Mouse (Mus musculus) MEL (cell line): Measurements from ENCODE around the gene Gm12355. TPM values are rescaled to one million over a fixed set of nuclear protein-coding genes. Genes with fewer than 3 reads are reported as not detected.
A peak's percentile ranks its signal among the peaks of the same experiment; 100 is the strongest.

Experiments
- DNase-seq: peaks from one replicate; pipeline ENCODE4 v3.0.0; 2011; ENCODE audit warnings: low read depth, low spot score
- H3K27ac ChIP-seq: 2 replicates; pipeline ENCODE4 v1.5.1; 2012; ENCODE audit warnings: low read depth, mild to moderate bottlenecking, control low read depth, low read length, moderate library complexity; ENCODE audit not compliant: control insufficient read depth
- H3K27me3 ChIP-seq, 2 experiments: fragments of 150-350 bp in 1 of 2; sonication (generic) in 1 of 2; 2 replicates each; pipeline ENCODE4 v1.6.1; 2012; ENCODE audit warnings: low read length in 2 of 2, mild to moderate bottlenecking in 2 of 2, improper control_type of control experiment in 1 of 2, moderate library complexity in 1 of 2; ENCODE audit not compliant: insufficient read depth in 2 of 2, control insufficient read depth in 1 of 2
- H3K36me3 ChIP-seq, 2 experiments: 2 replicates each; pipeline ENCODE4 v1.6.1; 2012 to 2014; ENCODE audit warnings: low read length in 2 of 2, improper control_type of control experiment in 1 of 2, inconsistent platforms in 1 of 2, mild to moderate bottlenecking in 1 of 2; ENCODE audit not compliant: insufficient read depth in 2 of 2, control insufficient read depth in 1 of 2
- H3K4me1 ChIP-seq, 2 experiments: fragments of 150-350 bp in 1 of 2; sonication (generic) in 1 of 2; 2 replicates each; pipeline ENCODE4 v1.6.1; 2012; ENCODE audit warnings: low read length in 2 of 2, improper control_type of control experiment in 1 of 2, mild to moderate bottlenecking in 1 of 2; ENCODE audit not compliant: insufficient read depth in 2 of 2, control insufficient read depth in 1 of 2
- H3K4me3 ChIP-seq, 2 experiments: fragments of 150-350 bp in 1 of 2; sonication (generic) in 1 of 2; 2 replicates each; pipeline ENCODE4 v1.5.1; 2012; ENCODE audit warnings: low read depth in 2 of 2, low read length in 2 of 2, mild to moderate bottlenecking in 2 of 2, moderate library complexity in 2 of 2, control low read depth in 1 of 2, improper control_type of control experiment in 1 of 2; ENCODE audit not compliant: control insufficient read depth in 1 of 2, insufficient read depth in 1 of 2
- H3K79me2 ChIP-seq: 2 replicates; pipeline ENCODE4 v1.6.1; 2012; ENCODE audit warnings: mild to moderate bottlenecking, low read length, moderate library complexity; ENCODE audit not compliant: control insufficient read depth, poor library complexity, insufficient read depth
- H3K9ac ChIP-seq: 2 replicates; pipeline ENCODE4 v1.6.1; 2012; ENCODE audit warnings: low read depth, mild to moderate bottlenecking, control low read depth, low read length, moderate library complexity; ENCODE audit not compliant: control insufficient read depth, poor library complexity, severe bottlenecking
- H3K9me3 ChIP-seq: fragments of 150-350 bp; sonication (generic); replicated peaks from 2 replicates; pipeline ENCODE4 v1.6.1; 2012; ENCODE audit warnings: mild to moderate bottlenecking, low read length, improper control_type of control experiment, moderate library complexity; ENCODE audit not compliant: insufficient read depth
- BHLHE40 ChIP-seq: IDR thresholded peaks from 2 replicates; pipeline ENCODE4 v1.6.1; 2012; ENCODE audit warnings: low read depth, mild to moderate bottlenecking, inconsistent platforms, low read length, improper control_type of control experiment, borderline replicate concordance
- CHD1 ChIP-seq: IDR thresholded peaks from 2 replicates; pipeline ENCODE4 v1.6.1; 2012; ENCODE audit warnings: low read depth, mild to moderate bottlenecking, inconsistent platforms, low read length, improper control_type of control experiment
- CHD2 ChIP-seq: IDR thresholded peaks from 2 replicates; pipeline ENCODE4 v1.6.1; 2011; ENCODE audit warnings: low read length, improper control_type of control experiment
- CTCF ChIP-seq, 3 experiments: IDR thresholded peaks in 2 of 3; conservative IDR thresholded peaks in 1 of 3; 2 replicates each; pipeline ENCODE4 v1.5.1; 2011 to 2012; ENCODE audit warnings: low read length in 3 of 3, low read depth in 2 of 3, mild to moderate bottlenecking in 2 of 3, improper control_type of control experiment in 1 of 3, inconsistent platforms in 1 of 3, mixed read lengths in 1 of 3, moderate library complexity in 1 of 3; ENCODE audit not compliant: control insufficient read depth in 1 of 3, insufficient read depth in 1 of 3, poor library complexity in 1 of 3, severe bottlenecking in 1 of 3
- E2F4 ChIP-seq: IDR thresholded peaks from 2 replicates; pipeline ENCODE4 v1.6.1; 2011; ENCODE audit warnings: low read depth, low read length, improper control_type of control experiment, borderline replicate concordance
- ELF1 ChIP-seq: IDR thresholded peaks from 2 replicates; pipeline ENCODE4 v1.6.1; 2014; ENCODE audit warnings: low read depth, mild to moderate bottlenecking, inconsistent platforms, low read length, improper control_type of control experiment, moderate library complexity
- ETS1 ChIP-seq: IDR thresholded peaks from 2 replicates; pipeline ENCODE4 v1.6.1; 2012; ENCODE audit warnings: low read depth, mild to moderate bottlenecking, inconsistent platforms, low read length, improper control_type of control experiment, moderate library complexity
- GABPA ChIP-seq: IDR thresholded peaks from 2 replicates; pipeline ENCODE4 v1.6.1; 2012; ENCODE audit warnings: low read depth, mild to moderate bottlenecking, inconsistent platforms, low read length, improper control_type of control experiment, moderate library complexity
- GATA1 ChIP-seq: IDR thresholded peaks from 2 replicates; pipeline ENCODE4 v1.6.1; 2011; ENCODE audit warnings: low read depth, low read length, improper control_type of control experiment
- HCFC1 ChIP-seq: IDR thresholded peaks from 2 replicates; pipeline ENCODE4 v1.6.1; 2012; ENCODE audit warnings: low read depth, mild to moderate bottlenecking, inconsistent platforms, low read length, improper control_type of control experiment, moderate library complexity
- JUND ChIP-seq: IDR thresholded peaks from 2 replicates; pipeline ENCODE4 v1.6.1; 2011; ENCODE audit warnings: low read depth, mild to moderate bottlenecking, improper control_type of control experiment, low read length
- KAT2A ChIP-seq: conservative IDR thresholded peaks from 2 replicates; pipeline ENCODE4 v1.6.1; 2012; ENCODE audit warnings: low read depth, low read length, improper control_type of control experiment, inconsistent platforms
- MAFK ChIP-seq: IDR thresholded peaks from 2 replicates; pipeline ENCODE4 v1.6.1; 2011; ENCODE audit warnings: low read depth, mild to moderate bottlenecking, low read length, improper control_type of control experiment, borderline replicate concordance
- MAX ChIP-seq: IDR thresholded peaks from 2 replicates; pipeline ENCODE4 v1.6.1; 2011; ENCODE audit warnings: low read length, improper control_type of control experiment
- MAZ ChIP-seq: IDR thresholded peaks from 2 replicates; pipeline ENCODE4 v1.6.1; 2012; ENCODE audit warnings: low read depth, mild to moderate bottlenecking, inconsistent platforms, low read length, improper control_type of control experiment
- MXI1 ChIP-seq: IDR thresholded peaks from 2 replicates; pipeline ENCODE4 v1.6.1; 2011; ENCODE audit warnings: mild to moderate bottlenecking, low read depth, low read length, improper control_type of control experiment
- MYC ChIP-seq: IDR thresholded peaks from 2 replicates; pipeline ENCODE4 v1.6.1; 2011; ENCODE audit warnings: low read depth, mild to moderate bottlenecking, low read length, improper control_type of control experiment, moderate library complexity
- NRF1 ChIP-seq: IDR thresholded peaks from 2 replicates; pipeline ENCODE4 v1.6.1; 2014; ENCODE audit warnings: low read depth, mild to moderate bottlenecking, inconsistent platforms, low read length, improper control_type of control experiment, moderate library complexity; ENCODE audit not compliant: poor library complexity, insufficient read depth, severe bottlenecking
- POLR2A ChIP-seq, 2 experiments: IDR thresholded peaks; 2 replicates each; pipeline ENCODE4 v1.6.1; 2011 to 2012; ENCODE audit warnings: low read length in 2 of 2, mild to moderate bottlenecking in 2 of 2, control low read depth in 1 of 2, improper control_type of control experiment in 1 of 2, low read depth in 1 of 2, moderate library complexity in 1 of 2; ENCODE audit not compliant: control insufficient read depth in 1 of 2, insufficient read depth in 1 of 2, poor library complexity in 1 of 2
- POLR2AphosphoS2 ChIP-seq: IDR thresholded peaks from 2 replicates; pipeline ENCODE4 v1.6.1; 2011; ENCODE audit warnings: low read length, improper control_type of control experiment
- POLR2AphosphoS5 ChIP-seq: IDR thresholded peaks from 2 replicates; pipeline ENCODE4 v1.6.1; 2012; ENCODE audit warnings: low read depth, borderline replicate concordance, mild to moderate bottlenecking, inconsistent platforms, low read length, moderate library complexity, mixed read lengths
- RAD21 ChIP-seq: IDR thresholded peaks from 2 replicates; pipeline ENCODE4 v1.6.1; 2011; ENCODE audit warnings: mild to moderate bottlenecking, low read depth, low read length, improper control_type of control experiment
- RCOR1 ChIP-seq: IDR thresholded peaks from 2 replicates; pipeline ENCODE4 v1.6.1; 2012; ENCODE audit warnings: low read depth, mild to moderate bottlenecking, inconsistent platforms, low read length, improper control_type of control experiment
- SIN3A ChIP-seq: IDR thresholded peaks from 2 replicates; pipeline ENCODE4 v1.6.1; 2012; ENCODE audit warnings: low read length, improper control_type of control experiment, inconsistent platforms
- TAL1 ChIP-seq: IDR thresholded peaks from 2 replicates; pipeline ENCODE4 v1.6.1; 2012; ENCODE audit warnings: mild to moderate bottlenecking, inconsistent platforms, low read length, moderate library complexity, mixed read lengths
- TBP ChIP-seq: IDR thresholded peaks from 2 replicates; pipeline ENCODE4 v1.8.0; 2011; ENCODE audit warnings: low read depth, low read length, improper control_type of control experiment
- TCF12 ChIP-seq: IDR thresholded peaks from 2 replicates; pipeline ENCODE4 v1.6.1; 2014; ENCODE audit warnings: low read depth, mild to moderate bottlenecking, inconsistent platforms, low read length, improper control_type of control experiment, moderate library complexity
- UBTF ChIP-seq: IDR thresholded peaks from 2 replicates; pipeline ENCODE4 v1.6.1; 2012; ENCODE audit warnings: low read depth, mild to moderate bottlenecking, inconsistent platforms, low read length, improper control_type of control experiment, moderate library complexity, borderline replicate concordance; ENCODE audit not compliant: insufficient read depth
- USF2 ChIP-seq, 2 experiments: IDR thresholded peaks; 2 replicates each; pipeline ENCODE4 v1.6.1; 2011 to 2012; ENCODE audit warnings: improper control_type of control experiment in 2 of 2, low read length in 2 of 2, borderline replicate concordance in 1 of 2, inconsistent platforms in 1 of 2, low read depth in 1 of 2, mild to moderate bottlenecking in 1 of 2; ENCODE audit not compliant: insufficient read depth in 1 of 2
- ZC3H11A ChIP-seq: IDR thresholded peaks from 2 replicates; pipeline ENCODE4 v1.6.1; 2012; ENCODE audit warnings: low read depth, mild to moderate bottlenecking, inconsistent platforms, low read length, improper control_type of control experiment
- ZKSCAN1 ChIP-seq: IDR thresholded peaks from 2 replicates; pipeline ENCODE4 v1.6.1; 2012; ENCODE audit warnings: low read depth, mild to moderate bottlenecking, inconsistent platforms, low read length, improper control_type of control experiment, moderate library complexity
- ZMIZ1 ChIP-seq: IDR thresholded peaks from 2 replicates; pipeline ENCODE4 v1.6.1; 2012; ENCODE audit warnings: low read depth, mild to moderate bottlenecking, inconsistent platforms, low read length, improper control_type of control experiment, moderate library complexity
- ZNF384 ChIP-seq: IDR thresholded peaks from 2 replicates; pipeline ENCODE4 v1.6.1; 2012; ENCODE audit warnings: low read depth, mild to moderate bottlenecking, inconsistent platforms, low read length, improper control_type of control experiment
- polyA plus RNA-seq, 2 experiments: library from polyadenylated mRNA; stranded (reverse) in 1 of 2; unstranded in 1 of 2; fragments of >175 nt in 1 of 2; fragments of >200 nt in 1 of 2; gene quantifications; 2 replicates each; pipeline versions ENCODE4 v1.2.1 to v1.2.4; 2012; ENCODE audit warnings: low replicate concordance in 2 of 2, low read depth in 1 of 2; ENCODE audit not compliant: insufficient read length in 2 of 2, insufficient read depth in 1 of 2, missing spikeins in 1 of 2
- total RNA-seq: library from RNA; depleted of rRNA; stranded (reverse); fragments of 300-350 nt; gene quantifications from 2 replicates; pipeline ENCODE4 v1.2.3, GENCODE M21; 2012

Gm12355 gene
- total and polyA plus RNA-seq, 3 experiments: 0.58 to 3.4 TPM; not detected in 1

DNA sequence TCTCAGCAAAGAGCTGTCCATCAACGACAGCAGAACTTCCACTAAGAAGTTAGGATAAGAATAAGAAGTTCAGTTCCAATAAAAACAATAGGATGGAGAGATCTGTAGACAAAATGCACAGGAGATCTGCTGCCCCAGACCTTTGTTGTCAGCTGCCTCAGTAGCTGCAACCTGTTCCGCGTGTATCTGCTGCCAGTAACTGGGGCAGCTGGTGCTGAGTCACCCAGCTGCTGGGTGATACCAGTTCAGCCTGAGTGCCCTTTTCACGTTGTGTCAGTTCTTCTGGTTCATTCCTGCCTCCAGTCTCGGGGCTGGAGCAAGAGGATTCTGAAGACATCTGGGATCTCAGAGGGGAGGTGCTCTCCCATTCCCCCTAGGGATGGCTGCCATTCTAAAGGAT is 46.4 kb upstream of the Gm12355 start (continued):
- TF ChIP-seq SIN3A (0 out of 2 replicates have a peak, but pooled peaks have one; percentile 17), JUND (no peak), CHD2 (no peak), KAT2A (no peak), ZC3H11A (no peak), ETS1 (peak; percentile 97), POLR2A (IDR thresholded peaks at IDR 0.05; ENCODE audit: control insufficient read depth in 1 of 2, insufficient read depth in 1 of 2, low read depth in 1 of 2, low read length in 2 of 2, poor library complexity in 1 of 2) (no peak), RCOR1 (0 out of 2 replicates have a peak, but pooled peaks have one; percentile 18), RAD21 (no peak), HCFC1 (0 out of 2 replicates have a peak, but pooled peaks have one; percentile 7), UBTF (no peak), POLR2AphosphoS2 (no peak), CTCF (IDR thresholded peaks at IDR 0.05 in 2 of 3, conservative IDR thresholded peaks at IDR 0.05 in 1 of 3; ENCODE audit: control insufficient read depth in 1 of 3, insufficient read depth in 1 of 3, low read depth in 2 of 3, low read length in 3 of 3, poor library complexity in 1 of 3, severe bottlenecking in 1 of 3) (no peak), CHD1 (0 out of 2 replicates have a peak, but pooled peaks have one; percentile 23), ZNF384 (no peak), TCF12 (peak; percentile 72), BHLHE40 (no peak), POLR2AphosphoS5 (no peak), TBP (peak; percentile 65; the same call in 1 of the 2 replicates)
- TF ChIP-seq, all 39 proteins: peak for 12

- H3K79me2 ChIP-seq: no peaks in the 10 kb centered on the region
- no peak overlapping the region for H3K4me3 ChIP-seq
- H3K27me3 ChIP-seq: peaks cover 0 to under 1% of the 10 kb centered on the region in 2 experiments; a peak in 1 of 4 replicates
- peak overlapping the region; percentile 8; the same call in 1 of the 2 replicates for H3K9ac ChIP-seq
- peaks cover 0 to 21% of the 10 kb centered on the region in 2 experiments; a peak in 2 of 4 replicates for H3K36me3 ChIP-seq
- DNase-seq: peak; percentile 63
- H3K27ac ChIP-seq: peak overlapping the region; percentile 45
- H3K9me3 ChIP-seq: no peaks in the 10 kb centered on the region
- peaks cover 22 to 40% of the 10 kb centered on the region in 2 experiments for H3K4me1 ChIP-seq
- TF ChIP-seq MAX (0 out of 2 replicates have a peak, but pooled peaks have one; percentile 20), ZMIZ1 (no peak), KAT2A (no peak), POLR2AphosphoS2 (no peak), E2F4 (no peak), JUND (no peak), MAFK (no peak), MXI1 (peak; percentile 34; the same call in 1 of the 2 replicates), TBP (no peak), USF2 (IDR thresholded peaks at IDR 0.05; ENCODE audit: borderline replicate concordance in 1 of 2, insufficient read depth in 1 of 2, low read depth in 1 of 2, low read length in 2 of 2) (no peak), SIN3A (peak; percentile 67; the same call in 1 of the 2 replicates), NRF1 (no peak), TCF12 (peak; percentile 85), ZC3H11A (no peak), GABPA (no peak), POLR2A (IDR thresholded peaks at IDR 0.05; ENCODE audit: control insufficient read depth in 1 of 2, insufficient read depth in 1 of 2, low read depth in 1 of 2, low read length in 2 of 2, poor library complexity in 1 of 2) (no peak), ZKSCAN1 (no peak), CTCF (IDR thresholded peaks at IDR 0.05 in 2 of 3, conservative IDR thresholded peaks at IDR 0.05 in 1 of 3; ENCODE audit: control insufficient read depth in 1 of 3, insufficient read depth in 1 of 3, low read depth in 2 of 3, low read length in 3 of 3, poor library complexity in 1 of 3, severe bottlenecking in 1 of 3) (no peak), TAL1 (no peak), GATA1 (peak; percentile 64), MYC (no peak), ELF1 (peak; percentile 15; the same call in 1 of the 2 replicates), POLR2AphosphoS5 (no peak), MAZ (no peak)
These were observed 45.9 kb upstream of the Gm12355 start for GRCm38 (mm10) chr11:98671284-98671815.
